Mouse (Mus musculus): ENCODE results near the gene Sox14.

Sox14 gene

GRCm38 (mm10) chr9:99875618-99876372 is at the start of gene Sox14:
TSS of gene Sox14 (minus strand) at chr9:99876170.
- no peak for DNase-seq (ENCODE audit: low spot score in 2 of 2)

- no peak for DNase-seq (ENCODE audit: low spot score in 2 of 2)
Observed at GRCm38 (mm10) chr9:99879311-99879710, 3.3 kb upstream of the Sox14 start.

GRCm38 (mm10) chr9:99878588-99878987 is 2.6 kb upstream of the Sox14 start:
- DNase-seq (ENCODE audit: low spot score in 2 of 2): no peak

GRCm38 (mm10) chr9:99877056-99877546 is 1.1 kb upstream of the Sox14 start:
- DNase-seq (ENCODE audit: low spot score in 2 of 2): no peak

GRCm38 (mm10) chr9:99876373-99877055 is 544 bp upstream of the Sox14 start:
- no peak for DNase-seq (ENCODE audit: low spot score in 2 of 2)

GRCm38 (mm10) chr9:99874735-99875617 is 994 bp downstream of the Sox14 start:
- no peak for DNase-seq (ENCODE audit: low spot score in 2 of 2)

GRCm38 (mm10) chr9:99873721-99874120 is 2.2 kb downstream of the Sox14 start:
- DNase-seq (ENCODE audit: low spot score in 2 of 2): no peak

GRCm38 (mm10) chr9:99873116-99873620 is 2.8 kb downstream of the Sox14 start:
- DNase-seq (ENCODE audit: low spot score in 2 of 2): no peak

- DNase-seq (ENCODE audit: low spot score in 2 of 2): no peak
Observed at GRCm38 (mm10) chr9:99872204-99873115, 3.5 kb downstream of the Sox14 start.

GRCm38 (mm10) chr9:99871556-99872203 is 4.3 kb downstream of the Sox14 start:
- DNase-seq (ENCODE audit: low spot score in 2 of 2): no peak

GRCm38 (mm10) chr9:99870780-99871555 is 5.0 kb downstream of the Sox14 start:
- no peak for DNase-seq (ENCODE audit: low spot score in 2 of 2)

GRCm38 (mm10) chr9:99869936-99870779 is 5.8 kb downstream of the Sox14 start:
- no peak for DNase-seq (ENCODE audit: low spot score in 2 of 2)

- DNase-seq (ENCODE audit: low spot score in 2 of 2): no peak
Observed at GRCm38 (mm10) chr9:99869275-99869674, 6.7 kb downstream of the Sox14 start.

GRCm38 (mm10) chr9:99868606-99869005 is 7.4 kb downstream of the Sox14 start:
- DNase-seq (ENCODE audit: low spot score in 2 of 2): no peak

GRCm38 (mm10) chr9:99868054-99868453 is 7.9 kb downstream of the Sox14 start:
- DNase-seq (ENCODE audit: low spot score in 2 of 2): no peak

- DNase-seq (ENCODE audit: low spot score in 2 of 2): no peak
Observed at GRCm38 (mm10) chr9:99862936-99863335, 13.0 kb downstream of the Sox14 start.

- DNase-seq (ENCODE audit: low spot score in 2 of 2): no peak
Observed at GRCm38 (mm10) chr9:99854486-99854885, 21.5 kb downstream of the Sox14 start.

- no peak for DNase-seq (ENCODE audit: low spot score in 2 of 2)
Observed at GRCm38 (mm10) chr9:99853356-99853755, 22.6 kb downstream of the Sox14 start.

GRCm38 (mm10) chr9:99850354-99850753 is 25.6 kb downstream of the Sox14 start:
- DNase-seq (ENCODE audit: low spot score in 2 of 2): no peak

Measured in urinary bladder, adult 18-20 months (tissue).